Mouse (Mus musculus): ENCODE measurements around the gene Fbxl16. TPM values are rescaled to one million over a fixed set of nuclear protein-coding genes. Genes with fewer than 3 reads are reported as not detected.

Fbxl16 gene
- total RNA-seq (2023) = 0.11 TPM in 1 of 2 replicates, not detected in the other

DNA sequence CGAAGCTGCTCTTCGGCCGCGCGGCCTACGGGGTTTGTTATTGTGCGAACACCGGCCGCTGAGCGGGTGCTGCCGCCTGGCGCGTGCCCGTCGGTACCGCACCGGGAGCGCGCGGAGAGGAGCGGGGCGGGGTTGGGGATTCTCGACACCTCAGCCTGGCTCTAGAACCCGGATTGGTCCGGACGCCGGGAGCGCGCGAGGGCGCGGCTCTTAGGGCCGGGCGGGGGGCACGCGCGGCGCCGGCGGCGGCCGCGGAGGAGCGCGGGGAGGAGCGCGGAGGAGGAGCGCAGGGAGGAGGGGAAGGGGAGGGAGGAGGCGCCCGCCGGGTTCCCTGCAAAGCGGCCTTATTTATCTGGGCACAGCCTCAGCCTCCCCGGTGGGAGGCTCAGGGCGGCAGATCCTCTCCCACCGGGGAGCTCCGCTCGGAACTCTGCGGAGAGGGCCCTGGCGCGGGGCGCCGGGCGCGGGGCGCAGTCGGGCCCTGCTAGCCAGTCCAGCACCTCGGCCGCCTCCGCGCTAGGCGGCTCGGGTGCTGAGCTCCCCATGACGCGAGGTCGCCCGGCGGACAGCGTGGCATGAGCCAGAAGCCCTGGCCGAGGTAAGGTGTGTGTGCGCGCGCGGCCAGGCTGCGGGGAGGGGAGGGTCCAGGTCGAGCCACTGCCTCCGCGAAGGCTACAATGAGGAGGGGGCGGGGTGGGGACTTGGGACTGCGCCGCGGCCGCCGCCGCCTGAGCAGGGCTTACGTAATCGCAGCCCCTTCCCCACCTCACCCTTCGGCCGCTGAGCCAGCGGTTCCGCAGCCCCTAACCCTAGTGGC is at the start of gene Fbxl16:
Gene Fbxl16, plus strand, starts transcription at position 297 of the 817 bp plus-strand sequence.

DNA sequence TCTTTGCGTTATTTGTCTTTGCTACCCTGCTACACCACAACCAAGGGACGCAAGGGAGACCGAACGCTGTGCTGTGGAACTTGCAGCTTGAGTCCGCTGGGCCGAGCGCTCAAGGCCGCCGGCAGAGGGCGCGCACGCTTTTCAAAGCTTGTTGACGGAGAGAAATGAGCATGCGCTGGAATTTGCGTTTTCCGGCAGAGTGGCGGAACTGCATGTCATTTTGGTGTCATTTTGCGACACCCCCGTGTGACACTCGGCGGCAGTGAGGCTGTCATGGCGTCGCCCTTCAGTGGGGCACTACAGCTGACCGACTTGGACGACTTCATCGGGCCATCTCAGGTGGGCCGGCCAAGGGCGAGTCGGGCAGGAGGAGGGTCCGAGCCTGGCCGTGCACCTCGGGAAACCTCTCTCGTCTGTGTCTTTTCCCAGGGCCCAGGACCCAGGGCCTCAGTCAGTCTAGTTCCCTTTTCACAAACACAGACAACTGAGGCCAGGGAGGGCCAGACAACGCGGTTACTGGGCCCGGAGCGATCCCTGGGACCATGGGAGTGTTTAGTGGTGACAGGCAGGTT is 35.2 kb upstream of the Fbxl16 start, which contains the start of gene Narfl:
Gene Narfl, plus strand, starts transcription at position 228 of the 572 bp plus-strand sequence.

DNA sequence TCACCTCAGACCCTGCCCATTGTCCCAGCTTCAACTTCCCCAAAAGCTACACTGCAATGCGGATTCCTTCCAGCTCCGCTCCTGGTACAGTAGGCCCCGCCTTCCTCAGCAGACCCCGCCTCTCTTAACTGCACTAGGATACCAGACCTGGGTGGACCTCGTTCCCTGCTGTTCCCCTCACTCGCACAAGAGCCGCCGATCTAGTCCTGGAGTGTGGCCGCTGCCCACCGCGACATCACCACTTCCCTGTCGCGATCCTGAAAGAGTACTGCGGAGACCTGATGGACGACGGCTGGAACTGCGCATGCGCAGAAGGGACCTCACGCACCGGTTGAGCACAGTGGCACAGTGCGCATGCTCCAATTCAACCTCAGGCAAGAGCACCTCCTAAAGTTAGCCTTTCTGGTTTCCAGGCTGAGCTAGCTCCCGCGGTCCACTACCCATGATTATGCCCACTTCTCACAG is 23.6 kb upstream of the Fbxl16 start, which contains the start of gene Haghl:
Gene Haghl, minus strand, starts transcription at position 393 of the 465 bp plus-strand sequence.

DNA sequence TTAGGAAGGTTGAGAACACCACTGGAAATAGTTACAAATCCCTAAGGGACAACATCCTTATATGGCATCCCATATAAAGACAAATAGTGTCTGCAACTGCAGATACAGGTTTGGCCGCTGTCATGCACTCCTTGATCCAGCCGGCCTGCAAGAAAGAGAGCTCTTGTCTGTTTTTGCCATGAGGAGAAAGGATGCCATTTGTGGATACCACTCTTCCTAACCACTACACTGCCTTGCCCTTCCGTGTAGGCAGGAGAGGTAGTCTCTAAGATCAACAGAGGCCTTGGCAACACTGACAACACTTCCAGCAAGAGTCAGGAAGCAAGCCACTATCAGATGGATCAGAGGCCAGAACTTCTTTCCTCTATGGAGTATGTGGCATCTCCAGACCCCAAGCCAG is 22.6 kb upstream of the Fbxl16 start, which contains the start of gene Ccdc78:
Gene Ccdc78, plus strand, starts transcription at position 301 of the 400 bp plus-strand sequence.

DNA sequence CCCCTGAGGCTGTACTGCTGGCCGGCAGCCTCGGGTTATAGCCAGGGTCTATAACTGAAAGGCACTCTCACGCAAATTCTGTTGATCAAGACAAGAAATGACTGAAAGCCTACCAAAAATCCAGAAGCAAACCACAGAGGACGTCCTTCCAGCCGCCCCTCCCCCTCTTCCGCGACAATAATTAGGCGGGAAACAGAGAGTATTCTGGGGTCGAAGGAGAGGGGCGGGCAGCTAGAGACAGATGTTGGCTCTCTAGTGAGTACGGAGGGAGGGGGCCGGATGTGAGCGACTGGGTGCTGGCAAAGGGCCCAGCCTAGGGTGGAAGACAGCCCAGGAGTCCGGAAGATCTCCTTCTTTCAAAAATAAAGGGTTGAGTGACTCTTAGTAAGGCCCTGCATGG is 16.3 kb upstream of the Fbxl16 start, which contains the start of gene Fam173a:
Gene Fam173a, minus strand, starts transcription at position 287 of the 400 bp plus-strand sequence.

DNA sequence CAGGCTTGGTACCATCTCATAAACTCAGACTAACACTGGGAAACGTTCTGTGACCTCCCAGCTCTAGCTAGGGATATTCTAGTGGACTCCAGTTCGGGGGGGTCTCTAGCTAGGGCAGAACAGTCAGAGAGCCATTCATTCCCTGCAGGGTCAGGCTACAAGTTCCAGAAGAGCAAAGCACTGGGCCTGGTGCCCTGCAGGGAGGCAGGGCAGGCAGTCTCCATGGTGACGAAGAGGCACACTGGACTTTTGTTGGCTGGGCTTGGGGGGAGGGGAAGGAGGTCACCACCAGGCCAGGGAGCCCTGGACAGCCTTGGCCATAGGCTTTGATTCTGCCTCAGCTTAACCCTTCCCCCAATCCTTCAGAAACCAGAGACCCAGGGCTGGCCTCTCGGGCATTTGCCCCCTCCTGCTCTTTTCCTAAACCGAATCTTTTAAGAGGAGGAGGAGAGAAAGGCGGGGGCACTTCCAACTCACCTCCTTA is 13.2 kb upstream of the Fbxl16 start, which contains the start of gene AC134908.4:
Gene AC134908.4, minus strand, starts transcription at position 51 of the 484 bp plus-strand sequence.

DNA sequence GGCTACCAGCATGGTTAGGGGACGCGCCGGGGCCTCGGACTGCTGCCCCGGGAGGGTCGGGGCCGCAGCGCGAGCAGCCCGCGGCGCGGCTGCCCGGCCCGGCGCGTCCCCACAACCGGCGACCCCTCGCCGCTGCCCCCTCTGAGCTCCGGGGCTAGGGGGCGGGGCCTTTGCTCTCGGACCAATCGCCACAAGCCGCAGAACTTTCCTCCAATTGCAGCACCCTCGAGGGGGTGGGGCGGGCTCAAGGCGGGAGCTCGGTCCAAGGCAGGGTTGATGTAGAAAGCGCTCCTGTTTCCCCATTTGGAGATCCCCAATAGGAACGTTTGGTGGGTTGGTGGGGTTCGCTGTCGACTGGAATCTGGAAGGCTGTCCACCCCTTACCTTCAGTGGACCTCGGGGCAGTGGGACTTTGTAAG is 11.9 kb upstream of the Fbxl16 start, which contains the start of gene Metrn:
Gene Metrn, minus strand, starts transcription at position 186 of the 419 bp plus-strand sequence.

DNA sequence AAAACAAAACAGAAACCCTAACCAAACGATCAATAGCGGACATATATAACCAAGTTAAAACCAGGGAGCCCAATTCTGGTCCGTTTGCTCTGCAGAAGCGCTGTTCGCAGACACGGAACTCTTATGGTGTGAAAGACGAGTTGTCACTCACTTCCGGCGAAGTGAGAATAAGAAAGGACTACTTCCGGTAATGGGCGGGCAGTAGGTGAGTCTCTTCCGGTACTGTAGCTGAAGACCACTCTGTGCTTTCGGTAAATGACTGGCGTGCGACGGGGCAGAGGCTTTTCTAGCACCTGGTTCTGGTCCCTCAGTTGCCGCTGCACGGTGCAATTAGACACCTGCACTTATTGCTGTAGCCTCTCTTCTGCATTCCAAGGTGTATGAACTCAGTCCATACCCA is 14.6 kb downstream of the Fbxl16 start, which contains the start of gene Wdr24:
Gene Wdr24, plus strand, starts transcription at position 176 of the 400 bp plus-strand sequence.

DNA sequence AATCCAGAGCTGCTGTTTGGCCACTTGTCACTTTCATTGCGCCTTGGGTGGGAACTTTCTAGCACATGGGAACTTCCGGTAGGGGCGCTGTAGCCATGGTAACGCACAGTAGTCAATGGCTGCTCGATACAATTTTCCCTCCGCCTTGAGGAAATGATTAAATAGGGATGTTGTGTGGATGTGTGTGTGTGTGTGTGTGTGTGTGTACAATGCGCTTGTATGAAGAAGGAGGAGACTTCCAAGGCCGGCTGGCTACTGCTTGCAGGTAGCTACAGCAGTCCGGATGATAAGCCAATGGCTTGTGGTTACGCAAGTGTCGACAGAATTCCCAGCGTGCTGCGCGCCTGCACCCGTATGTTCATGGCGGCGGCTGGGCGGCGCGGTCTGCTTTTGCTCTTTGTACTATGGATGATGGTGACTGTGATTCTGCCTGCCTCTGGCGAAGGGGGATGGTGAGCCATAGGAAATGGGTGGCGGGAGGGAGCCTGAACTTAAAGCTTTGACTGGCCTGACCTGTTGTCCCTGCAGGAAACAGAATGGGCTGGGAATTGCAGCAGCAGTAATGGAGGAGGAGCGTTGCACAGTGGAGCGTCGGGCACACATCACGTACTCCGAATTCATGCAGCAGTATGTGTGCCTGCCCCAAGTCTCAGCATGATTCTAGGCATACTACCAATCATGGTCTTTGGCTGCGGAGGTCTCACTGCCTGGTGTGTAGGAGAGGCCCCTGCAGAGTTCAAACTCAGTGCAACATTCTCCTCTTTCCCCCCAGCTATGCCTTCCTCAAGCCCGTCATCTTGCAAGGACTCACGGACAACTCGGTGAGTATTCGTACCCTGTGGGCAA is 20.1 kb downstream of the Fbxl16 start, which contains the start of gene Jmjd8:
Gene Jmjd8, plus strand, starts transcription at position 156 of the 846 bp plus-strand sequence.

DNA sequence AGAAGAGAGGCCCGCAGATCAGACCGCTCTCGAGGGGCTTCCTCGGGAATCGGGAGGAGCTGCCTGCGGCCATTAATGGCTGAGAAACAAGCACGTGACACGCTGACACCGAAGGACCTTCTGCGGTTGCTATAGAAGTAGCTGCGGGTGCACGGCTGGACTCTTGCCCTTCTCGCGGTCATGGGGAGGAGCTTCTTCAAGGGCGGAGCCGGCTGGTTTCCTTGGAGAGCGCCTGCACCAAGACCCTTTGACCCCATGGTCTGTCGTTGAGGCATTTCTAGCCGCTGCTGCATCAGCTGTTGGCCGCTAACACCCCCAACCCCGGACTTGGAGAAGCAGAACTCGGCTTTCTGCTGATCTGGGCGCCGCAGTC is 24.4 kb downstream of the Fbxl16 start, which contains the start of gene Stub1:
Gene Stub1, minus strand, starts transcription at position 114 of the 373 bp plus-strand sequence.

DNA sequence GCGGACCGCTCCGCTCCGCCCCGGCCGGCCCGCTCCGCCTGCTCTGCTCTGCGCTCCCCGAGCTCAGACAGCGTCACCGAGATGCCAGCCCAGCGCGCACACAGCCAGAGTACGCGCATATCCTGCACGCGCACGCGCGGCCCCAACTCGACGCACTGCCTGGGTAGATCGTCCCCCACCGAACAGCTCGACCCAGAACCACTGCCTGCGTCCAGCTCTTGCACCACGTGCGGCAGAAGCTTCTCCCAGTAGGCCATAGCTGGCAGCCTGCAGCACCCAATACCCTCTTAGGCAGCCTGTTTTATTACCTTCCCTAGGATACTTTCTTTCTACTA is 28.2 kb downstream of the Fbxl16 start, which contains the start of gene Rhbdl1:
Gene Rhbdl1, minus strand, starts transcription at position 220 of the 335 bp plus-strand sequence.

DNA sequence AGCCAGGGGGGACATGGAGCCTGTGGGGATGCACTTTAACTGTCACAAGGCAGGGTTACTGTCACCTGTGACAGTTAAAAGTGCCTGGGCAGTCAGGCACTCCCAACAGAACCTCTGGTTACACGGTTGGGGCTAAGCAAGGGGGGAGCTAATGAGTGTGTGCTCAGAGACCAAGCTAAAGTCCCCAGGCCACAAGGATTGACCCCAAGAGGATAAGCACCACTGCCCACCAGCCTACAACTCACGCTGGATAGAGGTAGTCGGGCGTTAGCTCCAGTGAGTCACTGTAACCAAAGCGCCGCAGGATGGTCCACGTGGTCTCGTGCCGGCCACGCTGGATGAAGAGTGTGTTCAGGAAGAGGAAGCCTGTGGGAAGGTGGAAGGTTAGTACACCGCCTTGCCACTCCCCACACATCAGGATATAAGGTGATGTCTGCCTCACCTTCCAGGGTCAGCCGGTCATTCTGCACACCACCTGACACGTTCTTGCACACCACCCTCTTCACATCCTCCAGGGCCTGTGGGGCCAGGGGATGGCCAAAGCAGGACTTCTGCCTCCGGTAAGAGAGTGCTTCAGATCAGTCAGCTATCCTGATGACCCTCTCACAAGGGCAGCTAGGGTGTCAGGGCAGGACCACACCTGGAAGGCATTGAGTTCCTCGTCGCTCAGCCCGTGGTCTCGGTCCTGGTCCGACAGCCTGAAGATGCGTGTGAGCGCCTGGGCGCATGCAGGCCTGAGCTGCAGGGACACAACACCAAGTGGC is 32.4 kb downstream of the Fbxl16 start, which contains the start of gene Gm20683:
Gene Gm20683, minus strand, starts transcription at position 647 of the 764 bp plus-strand sequence.

DNA sequence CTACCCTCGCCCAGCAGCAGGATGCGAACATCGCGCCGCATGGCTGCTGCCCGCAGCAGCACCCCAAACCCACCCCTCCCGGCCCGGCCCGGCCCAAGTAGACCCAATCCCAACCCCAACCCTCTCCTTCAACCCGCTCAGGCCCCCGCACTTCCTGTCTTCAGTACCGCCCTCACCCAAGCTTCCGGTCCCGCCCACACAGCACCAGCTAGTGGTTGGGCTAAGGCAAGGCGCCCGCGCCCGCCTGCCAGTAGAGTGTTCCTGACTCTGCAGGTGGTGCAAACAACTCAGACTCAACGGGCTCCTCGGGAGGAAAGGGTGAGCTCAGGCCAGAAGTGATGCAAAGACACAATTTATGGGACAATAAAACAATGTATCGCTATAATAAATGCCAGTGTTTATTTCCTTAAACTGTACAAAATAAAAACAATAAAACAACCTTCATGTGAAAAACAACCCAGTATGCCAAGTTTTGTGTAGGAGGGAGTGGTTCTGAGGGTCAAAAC is 35.6 kb downstream of the Fbxl16 start, which contains the start of gene Rhot2:
Gene Rhot2, minus strand, starts transcription at position 456 of the 506 bp plus-strand sequence.

DNA sequence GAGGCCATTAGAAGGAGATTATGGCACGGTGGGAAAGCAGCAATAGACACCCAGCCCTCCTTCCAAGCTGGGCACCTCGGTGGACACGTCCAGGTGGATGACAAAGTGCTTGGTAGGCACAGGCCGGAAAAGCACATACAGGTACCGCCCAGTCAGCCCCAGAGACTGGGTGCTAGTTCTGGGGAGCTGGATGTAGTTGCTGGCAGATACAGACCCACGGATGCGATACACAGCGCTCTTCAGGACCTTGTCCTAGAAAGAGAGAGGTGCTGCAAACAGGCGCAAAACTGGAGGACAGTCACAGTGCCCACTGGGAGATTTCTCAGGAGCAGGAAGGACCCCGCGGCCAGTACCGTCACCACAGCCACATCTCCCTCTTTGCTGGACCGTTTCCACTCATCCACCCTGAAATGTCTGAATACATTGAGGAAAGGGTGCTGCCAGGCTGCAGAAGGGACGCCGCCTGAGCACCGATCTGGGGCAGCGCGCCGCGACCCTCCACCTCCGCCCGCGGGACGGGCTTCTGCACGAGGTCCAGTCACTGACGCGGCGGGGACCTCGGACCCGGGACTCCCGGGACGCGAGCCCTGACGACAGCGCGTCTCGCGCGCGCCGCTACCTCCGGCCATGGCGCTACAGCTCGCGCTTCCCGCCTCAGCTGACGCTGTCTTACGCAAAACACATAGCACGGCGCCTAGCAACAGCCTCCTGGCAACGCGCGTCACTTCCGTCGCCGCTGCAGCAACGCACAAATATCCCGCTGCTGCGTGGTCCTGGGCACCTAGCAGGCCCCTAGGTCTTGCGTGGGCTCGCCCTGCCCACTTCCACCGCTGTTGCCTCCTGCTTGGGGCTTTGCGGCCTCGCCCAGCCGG is 52.2 kb downstream of the Fbxl16 start, which contains the start of gene Wdr90:
Gene Wdr90, minus strand, starts transcription at position 670 of the 872 bp plus-strand sequence.

DNA sequence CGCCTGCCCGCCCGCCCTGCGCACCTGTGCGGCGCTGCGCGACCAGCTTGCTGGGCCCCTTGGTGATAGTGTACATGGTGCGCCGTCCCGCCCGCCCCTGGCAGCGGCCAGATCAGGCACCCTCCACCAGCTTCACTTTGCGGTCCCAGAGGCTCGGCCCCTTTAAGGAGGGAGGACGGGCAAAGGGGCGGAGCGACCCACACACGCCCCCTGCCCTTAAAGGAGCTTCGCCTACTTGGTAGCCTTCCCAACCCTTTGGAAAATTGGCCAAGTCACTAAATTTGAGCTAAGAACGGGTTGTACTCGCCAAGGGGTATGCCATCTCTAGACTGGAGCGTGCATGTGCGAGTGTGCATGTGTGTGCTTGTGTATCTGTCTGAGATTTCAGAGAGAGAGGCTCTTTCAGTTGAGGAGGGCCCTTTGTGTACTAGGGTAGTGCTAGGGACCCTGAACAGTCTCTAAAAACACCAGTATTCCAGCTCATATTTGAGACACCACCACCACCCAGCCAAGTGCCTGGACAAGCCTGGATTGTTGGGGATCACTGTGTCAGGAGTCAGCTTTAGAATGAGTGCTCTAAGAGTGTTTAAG is 59.8 kb downstream of the Fbxl16 start, which contains the start of gene Mcrip2:
Gene Mcrip2, minus strand, starts transcription at position 164 of the 591 bp plus-strand sequence.

Measured in neutrophil, adult 65 days (primary cell).